Mouse (Mus musculus): ENCODE measurements around the gene Prrg2. TPM values are rescaled to one million over a fixed set of nuclear protein-coding genes. Genes with fewer than 3 reads are reported as not detected.
"Not testable (repeated sequence)": the region's sequence is repeated elsewhere in the genome, so short reads cannot be mapped to it uniquely, and the experiment has no call there.

Prrg2 gene
- total RNA-seq (2021), result 1 to 10 TPM; 5.4 to 7.4 TPM

- DNase-seq (ENCODE audit: low spot score in 2 of 2), result peak; percentile 93 to 96
- intact Hi-C loops (cut with DNase I), result no loop called here
Observed at GRCm38 (mm10) chr7:45062239-45062835, at the start of gene Prrg2, which contains the start of gene Nosip. Gene Prrg2, minus strand, starts transcription at chr7:45062677. Gene Nosip, plus strand, starts transcription at chr7:45062429.

DNA sequence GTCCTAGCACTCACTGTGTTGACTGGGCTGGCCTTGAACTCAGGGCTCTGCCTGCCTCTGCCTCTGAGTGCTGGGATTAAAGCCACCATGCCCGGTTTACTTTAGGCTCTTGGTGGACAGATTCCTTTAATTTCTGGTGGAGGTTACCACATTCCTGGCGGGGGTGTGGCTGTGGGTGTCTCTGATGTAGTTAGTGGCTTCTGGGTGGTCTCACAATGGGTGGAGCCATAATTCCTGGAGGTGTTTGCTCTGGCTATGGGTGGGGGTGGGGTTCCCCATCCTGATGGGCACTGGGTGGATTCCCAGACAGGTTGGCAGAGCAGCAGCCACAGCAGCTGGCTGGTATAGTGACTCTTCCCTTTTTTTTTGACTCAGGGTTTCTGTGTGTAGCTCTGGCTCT lies 49.5 kb upstream of the Prrg2 start:
- no peak for DNase-seq (ENCODE audit: low spot score in 2 of 2)
- intact Hi-C loops (cut with DNase I), result no loop called here

DNA sequence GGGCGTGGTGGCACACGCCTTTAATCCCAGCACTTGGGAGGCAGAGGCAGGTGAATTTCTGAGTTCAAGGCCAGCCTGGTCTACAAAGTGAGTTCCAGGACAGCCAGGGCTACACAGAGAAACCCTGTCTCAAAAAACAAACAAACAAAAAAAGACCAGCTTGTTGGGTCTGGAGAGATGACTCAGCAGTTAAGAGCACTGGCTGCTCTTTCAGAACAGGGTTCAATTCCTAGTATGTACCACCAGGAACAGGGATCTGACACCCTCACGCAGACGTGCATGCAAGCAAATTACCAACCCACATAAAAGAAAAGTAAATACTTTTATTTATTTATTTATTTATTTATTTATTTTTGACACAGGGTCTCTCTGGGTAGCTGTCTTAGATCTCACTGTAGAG lies 47.6 kb upstream of the Prrg2 start:
- intact Hi-C loops (cut with DNase I); DNase-seq (ENCODE audit: low spot score in 2 of 2): not testable (repeated sequence)

DNA sequence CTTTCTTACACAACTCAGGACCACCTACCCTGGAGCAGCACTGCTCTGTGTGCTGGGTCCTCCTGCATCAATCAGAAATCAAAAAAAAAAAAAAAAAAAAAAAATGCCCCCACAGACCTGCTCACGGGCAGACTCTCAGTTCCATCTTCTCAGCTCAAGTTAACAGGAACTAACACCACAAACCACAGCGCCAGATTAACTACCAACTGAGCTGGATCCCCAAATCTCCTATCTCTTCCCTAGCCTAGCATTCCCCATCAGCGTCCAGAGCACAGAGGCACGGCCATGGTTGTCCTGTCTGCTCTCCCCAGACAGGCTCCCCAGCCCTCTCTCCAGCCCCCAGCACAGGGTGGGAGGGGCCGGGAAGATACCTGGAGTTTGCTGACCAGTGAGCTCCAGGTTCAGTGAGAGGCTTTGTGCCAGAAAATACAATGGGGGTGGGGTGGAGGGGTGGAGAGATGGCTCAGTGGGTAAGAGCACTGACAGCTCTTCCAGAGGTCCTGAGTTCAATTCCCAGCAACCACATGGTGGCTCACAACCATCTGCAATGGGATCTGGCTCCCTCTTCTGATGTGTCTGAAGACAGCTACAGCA lies 44.7 kb upstream of the Prrg2 start:
- intact Hi-C loops (cut with DNase I), result no loop called here
- no peak for DNase-seq (ENCODE audit: low spot score in 2 of 2)

DNA sequence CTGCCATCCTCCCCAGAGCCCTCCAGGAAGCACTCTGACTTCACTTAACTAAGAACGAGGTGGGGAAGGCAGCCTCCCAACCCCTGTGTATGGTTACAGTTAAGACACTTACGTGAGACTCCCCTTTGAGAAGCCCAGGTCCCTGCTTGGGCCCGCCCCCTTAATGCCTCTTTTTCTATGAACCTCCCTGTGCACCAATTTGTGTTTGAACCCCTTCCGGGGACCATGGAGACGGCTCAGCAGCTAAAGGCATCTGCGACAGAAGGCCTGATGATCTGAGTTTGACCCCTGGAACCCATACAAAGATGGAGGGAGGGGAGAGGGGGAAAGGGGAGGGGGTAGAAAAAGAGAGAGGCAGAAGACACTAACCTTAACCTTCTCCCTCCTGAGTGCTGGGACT lies 44.0 kb upstream of the Prrg2 start:
- no peak for DNase-seq (ENCODE audit: low spot score in 2 of 2)
- intact Hi-C loops (cut with DNase I), result no loop called here

DNA sequence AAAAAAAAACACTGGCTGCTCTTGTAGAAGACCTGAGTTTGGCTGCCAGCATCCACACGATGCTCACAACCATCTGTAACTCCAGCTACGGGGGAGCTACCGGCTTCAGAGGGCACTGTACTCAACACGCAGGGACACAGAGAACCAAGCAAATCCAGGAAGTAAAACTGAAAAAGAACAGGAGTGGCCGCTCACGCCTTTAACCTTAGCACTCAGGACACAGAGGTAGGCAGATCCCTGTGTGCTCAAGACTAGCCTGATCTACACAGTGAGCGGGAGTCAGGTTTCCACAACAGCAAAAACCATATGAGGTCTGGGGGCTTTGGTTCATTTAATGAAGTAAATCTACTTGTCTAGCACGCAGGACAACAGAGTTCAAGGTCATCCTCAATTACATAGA lies 43.0 kb upstream of the Prrg2 start:
- intact Hi-C loops (cut with DNase I), result no loop called here
- no peak for DNase-seq (ENCODE audit: low spot score in 2 of 2)

GRCm38 (mm10) chr7:45104941-45105340 lies 42.5 kb upstream of the Prrg2 start:
- no peak for DNase-seq (ENCODE audit: low spot score in 2 of 2)
- intact Hi-C loops (cut with DNase I), result no loop called here

- DNase-seq (ENCODE audit: low spot score in 2 of 2), result peak; percentile 18 to 33
- intact Hi-C loops (cut with DNase I), result no loop called here
Observed at GRCm38 (mm10) chr7:45103652-45104180, 41.2 kb upstream of the Prrg2 start, which contains the start of gene Fcgrt. Gene Fcgrt, minus strand, starts transcription at chr7:45103851.

DNA sequence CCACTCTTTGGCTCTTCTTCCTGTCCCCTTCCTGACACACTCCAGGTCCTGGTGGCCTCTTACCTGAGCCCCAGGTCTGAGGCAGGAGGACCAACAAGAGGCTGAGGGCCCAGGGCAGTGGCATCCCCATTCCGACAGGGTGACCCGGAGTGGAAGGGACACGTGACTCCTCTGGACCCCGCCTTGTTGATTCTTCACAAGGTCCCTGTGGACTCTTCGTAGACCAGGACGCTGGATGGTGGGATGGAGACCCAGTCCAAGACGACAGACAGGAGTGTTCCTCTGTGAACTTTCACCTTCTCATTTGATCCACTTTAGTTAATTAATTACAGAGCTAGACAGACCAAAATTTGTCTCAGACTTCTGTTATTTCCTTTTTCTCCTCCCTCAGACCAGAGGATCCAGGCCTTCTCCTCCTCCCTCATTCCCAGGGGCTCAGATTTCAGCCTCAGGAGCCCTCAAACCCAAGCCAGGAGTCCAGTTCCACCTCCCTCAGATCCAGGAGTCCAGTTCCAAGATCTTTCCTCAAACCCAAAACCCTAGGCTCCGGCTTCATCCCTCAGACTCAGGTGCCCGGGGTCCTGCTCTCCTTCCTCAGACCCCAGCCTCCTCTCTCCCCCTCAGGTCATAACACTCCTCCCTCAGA lies 40.6 kb upstream of the Prrg2 start:
- intact Hi-C loops (cut with DNase I), result no loop called here
- no peak for DNase-seq (ENCODE audit: low spot score in 2 of 2)

- intact Hi-C loops (cut with DNase I), result no loop called here
- no peak for DNase-seq (ENCODE audit: low spot score in 2 of 2)
Observed at GRCm38 (mm10) chr7:45102441-45102840, 40.0 kb upstream of the Prrg2 start.

DNA sequence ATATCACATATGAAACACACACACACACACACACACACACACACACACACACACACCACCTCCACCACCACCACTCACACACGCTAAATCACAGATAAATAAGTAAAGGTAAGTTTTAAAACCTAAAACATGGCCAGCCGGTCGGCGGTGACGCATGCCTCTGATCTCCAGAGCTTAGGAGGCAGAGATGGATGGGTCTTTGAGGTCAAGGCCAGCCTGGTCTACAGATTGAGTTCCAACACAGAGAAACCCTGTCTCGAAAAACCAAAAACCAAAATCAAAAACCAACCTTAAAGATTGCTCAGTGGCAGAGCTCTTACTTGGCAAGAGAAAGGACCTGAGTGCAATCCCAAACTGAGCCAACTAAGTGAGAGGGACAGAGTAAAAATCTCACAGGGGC lies 37.6 kb upstream of the Prrg2 start:
- DNase-seq (ENCODE audit: low spot score in 2 of 2), result no peak
- intact Hi-C loops (cut with DNase I), result no loop called here

DNA sequence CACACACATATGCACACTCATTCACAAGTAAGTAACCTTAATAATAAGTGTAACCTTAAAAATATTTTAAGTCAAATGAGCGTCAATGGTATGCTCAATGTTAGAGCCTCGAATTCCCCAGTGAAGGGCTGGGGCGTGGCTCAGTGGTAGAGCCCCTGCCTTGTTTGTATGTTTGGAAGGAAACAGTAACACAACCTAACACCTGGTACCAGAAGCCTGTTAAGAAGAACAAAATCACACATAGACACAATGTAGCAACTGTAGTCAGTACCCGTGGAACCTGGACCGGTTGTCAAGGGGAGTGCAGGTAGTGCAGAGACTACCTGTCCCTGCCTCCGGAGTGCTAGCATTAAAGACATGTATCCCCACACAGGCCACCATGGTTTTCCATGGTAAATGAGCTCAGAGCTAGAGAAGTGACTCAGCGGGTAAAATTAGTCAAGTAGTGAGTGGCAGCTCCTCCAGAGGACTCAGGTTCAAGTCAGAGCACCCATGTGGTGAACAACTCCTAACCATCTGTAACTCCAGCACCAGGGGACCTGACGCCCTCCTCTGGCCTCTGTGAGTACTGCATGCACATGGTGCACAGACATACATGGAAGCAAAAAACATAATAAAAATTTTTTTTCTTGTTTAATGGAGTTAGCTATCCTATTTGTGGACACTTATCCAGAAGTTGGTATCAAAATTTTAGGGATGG lies 36.2 kb upstream of the Prrg2 start:
- DNase-seq (ENCODE audit: low spot score in 2 of 2), result no peak
- intact Hi-C loops (cut with DNase I), result no loop called here

GRCm38 (mm10) chr7:45097479-45097878 lies 35.0 kb upstream of the Prrg2 start:
- DNase-seq (ENCODE audit: low spot score in 2 of 2), result no peak
- intact Hi-C loops (cut with DNase I), result no loop called here

DNA sequence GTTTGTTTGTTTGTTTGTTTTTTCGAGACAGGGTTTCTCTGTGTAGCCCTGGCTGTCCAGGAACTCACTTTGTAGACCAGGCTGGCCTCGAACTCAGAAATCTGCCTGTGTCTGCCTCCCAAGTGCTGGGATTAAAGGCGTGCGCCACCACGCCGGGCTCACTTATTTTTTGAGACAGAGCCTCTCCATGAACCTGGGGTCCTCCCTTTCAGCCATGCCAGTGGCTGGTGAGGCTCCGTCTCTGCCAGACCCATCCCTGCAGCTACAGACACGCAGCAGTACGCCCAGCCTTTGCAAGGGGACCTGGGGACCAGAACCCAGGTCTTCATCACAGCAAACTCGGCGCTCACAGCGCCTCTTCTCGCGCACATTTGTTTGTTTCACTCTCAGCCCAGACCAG lies 33.5 kb upstream of the Prrg2 start:
- intact Hi-C loops (cut with DNase I), result not testable (repeated sequence)

DNA sequence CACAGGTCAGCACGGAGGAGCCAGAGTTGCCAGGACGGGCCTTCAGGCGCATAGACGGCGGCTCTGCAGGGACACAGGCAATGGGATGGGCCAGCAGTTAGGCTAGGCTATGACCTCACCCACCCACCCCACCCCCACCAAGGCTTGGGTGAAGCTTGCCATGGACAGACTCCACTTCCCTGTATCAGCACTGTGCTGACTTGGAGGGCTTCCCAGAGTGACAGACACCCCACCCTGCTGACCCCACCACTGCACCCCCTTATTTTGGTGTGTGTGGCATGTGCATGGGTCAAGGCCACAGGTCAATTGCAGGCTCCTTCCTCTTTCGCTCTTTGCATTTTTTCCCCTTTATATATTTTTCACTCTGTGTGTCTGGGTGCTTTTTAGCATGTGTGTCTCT lies 32.9 kb upstream of the Prrg2 start:
- intact Hi-C loops (cut with DNase I), result no loop called here

More for the DNA sequence above, 33.5 kb upstream of the Prrg2 start:
- not testable (repeated sequence) for DNase-seq (ENCODE audit: low spot score in 2 of 2)

DNA sequence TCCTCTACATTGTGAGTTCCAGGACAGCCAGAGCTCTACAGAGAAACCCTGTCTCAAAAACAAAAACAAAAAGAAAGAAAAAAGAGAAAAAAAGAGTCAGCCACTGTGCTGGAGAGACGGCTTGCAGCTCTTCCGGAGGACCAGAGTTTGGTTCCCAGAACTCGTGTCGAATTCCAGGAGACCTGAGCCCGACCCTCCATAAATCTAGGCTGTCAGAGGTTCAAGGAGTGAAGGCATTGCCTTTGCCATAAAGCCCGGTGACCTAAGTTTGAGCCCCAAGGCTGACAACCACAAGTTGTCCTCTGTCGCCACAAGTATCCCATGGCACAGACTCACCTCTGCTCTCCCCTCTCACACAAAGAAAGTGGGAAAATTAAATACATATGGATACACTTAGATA lies 31.6 kb upstream of the Prrg2 start:
- intact Hi-C loops (cut with DNase I), result no loop called here
- no peak for DNase-seq (ENCODE audit: low spot score in 2 of 2)

More for the DNA sequence above, 32.9 kb upstream of the Prrg2 start:
- no peak for DNase-seq (ENCODE audit: low spot score in 2 of 2)

GRCm38 (mm10) chr7:45093516-45093905 lies 31.0 kb upstream of the Prrg2 start:
- intact Hi-C loops (cut with DNase I), result no loop called here
- no peak for DNase-seq (ENCODE audit: low spot score in 2 of 2)

- intact Hi-C loops (cut with DNase I), result no loop called here
- no peak for DNase-seq (ENCODE audit: low spot score in 2 of 2)
Observed at GRCm38 (mm10) chr7:45092828-45093515, 30.5 kb upstream of the Prrg2 start.

DNA sequence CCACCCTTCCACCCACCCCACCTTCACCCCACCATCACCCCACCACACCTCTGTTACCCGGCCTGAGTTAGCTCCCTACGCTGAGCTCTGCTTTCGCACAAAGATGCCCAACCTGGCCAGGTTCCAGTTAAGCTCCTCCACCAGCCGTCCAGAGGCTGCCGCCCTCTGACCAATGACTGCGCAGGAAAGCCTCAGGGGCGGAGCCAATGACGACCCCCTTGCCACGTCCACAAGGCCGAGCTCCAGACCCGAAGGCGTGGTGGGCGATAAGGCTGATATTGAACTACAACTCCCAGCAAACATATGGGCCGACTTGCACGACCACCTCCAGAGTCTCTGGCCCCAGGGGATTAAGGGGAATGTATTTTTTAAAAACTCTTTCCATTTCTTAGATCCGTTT lies 29.6 kb upstream of the Prrg2 start, which contains the start of gene Rcn3:
Rcn3 (minus strand) TSS at position 174 of the 400 bp plus-strand sequence.
- DNase-seq (ENCODE audit: low spot score in 2 of 2), result peak in 1 of 2 experiments; percentile 25
- intact Hi-C loops (cut with DNase I), result no loop called here

Data from left cerebral cortex, postnatal 36 days (tissue).